Mouse (Mus musculus): ENCODE data around the gene Npc1l1. TPM values are rescaled to one million over a fixed set of nuclear protein-coding genes. Genes with fewer than 3 reads are reported as not detected.
A peak's percentile ranks its signal among the peaks of the same experiment; 100 is the strongest.
"Not testable (repeated sequence)": the region's sequence is repeated elsewhere in the genome, so short reads cannot be mapped to it uniquely, and the experiment has no call there.

Npc1l1 gene
- polyA plus RNA-seq, 1 experiment, result 0.24 TPM

- DNase-seq, result no peak
- H3K36me3 ChIP-seq (ENCODE audit: control insufficient read depth, insufficient read depth, low read length), result peaks cover 22% of the 10 kb centered on the region
- peak overlapping the region; percentile 19; the same call in 1 of the 2 replicates for H3K4me3 ChIP-seq (ENCODE audit: control insufficient read depth, insufficient read depth, low read length)
- no peak overlapping the region for H3K27ac ChIP-seq (ENCODE audit: control insufficient read depth, insufficient read depth, low read length)
- WGBS, result 84% methylated on average over 9 of the region's 9 CpGs
- TF ChIP-seq POLR2A (IDR thresholded peaks at IDR 0.05; ENCODE audit: control insufficient read depth, extremely low read depth, insufficient read depth, low read length, poor library complexity) (no peak), CTCF (IDR thresholded peaks at IDR 0.05; ENCODE audit: borderline replicate concordance, control insufficient read depth, extremely low read depth, insufficient read depth, low read length, poor library complexity) (no peak)
- H3K27me3 ChIP-seq (ENCODE audit: control insufficient read depth, insufficient read depth, low read length), result no peaks in the 10 kb centered on the region
- peaks cover 11% of the 10 kb centered on the region for H3K4me1 ChIP-seq (replicated peaks; ENCODE audit: control insufficient read depth, insufficient read depth, low read length)
Measured at GRCm38 (mm10) chr11:6266621-6267020, 36.7 kb upstream of the Npc1l1 start.

GRCm38 (mm10) chr11:6261434-6262082 is 31.6 kb upstream of the Npc1l1 start:
- H3K36me3 ChIP-seq (ENCODE audit: control insufficient read depth, insufficient read depth, low read length), result peaks cover 46% of the 10 kb centered on the region
- TF ChIP-seq POLR2A (IDR thresholded peaks at IDR 0.05; ENCODE audit: control insufficient read depth, extremely low read depth, insufficient read depth, low read length, poor library complexity) (no peak), CTCF (IDR thresholded peaks at IDR 0.05; ENCODE audit: borderline replicate concordance, control insufficient read depth, extremely low read depth, insufficient read depth, low read length, poor library complexity) (peak; percentile 79; the same call in 1 of the 2 replicates)
- peak; percentile 71 for DNase-seq
- 82% methylated on average over 10 of the region's 10 CpGs for WGBS
- no peak overlapping the region for H3K27ac ChIP-seq (ENCODE audit: control insufficient read depth, insufficient read depth, low read length)
- peaks cover 3% of the 10 kb centered on the region for H3K4me1 ChIP-seq (replicated peaks; ENCODE audit: control insufficient read depth, insufficient read depth, low read length)
- no peaks in the 10 kb centered on the region for H3K27me3 ChIP-seq (ENCODE audit: control insufficient read depth, insufficient read depth, low read length)
- H3K4me3 ChIP-seq (ENCODE audit: control insufficient read depth, insufficient read depth, low read length), result no peak overlapping the region

GRCm38 (mm10) chr11:6259413-6259812 is 29.5 kb upstream of the Npc1l1 start:
- Histone ChIP-seq H3K27me3 (ENCODE audit: control insufficient read depth, insufficient read depth, low read length) (no peaks in the 10 kb centered on the region), H3K4me3 (ENCODE audit: control insufficient read depth, insufficient read depth, low read length) (no peak overlapping the region), H3K4me1 (replicated peaks; ENCODE audit: control insufficient read depth, insufficient read depth, low read length) (no peaks in the 10 kb centered on the region), H3K27ac (ENCODE audit: control insufficient read depth, insufficient read depth, low read length) (no peak overlapping the region), H3K36me3 (ENCODE audit: control insufficient read depth, insufficient read depth, low read length) (peaks cover 35% of the 10 kb centered on the region)
- TF ChIP-seq POLR2A (IDR thresholded peaks at IDR 0.05; ENCODE audit: control insufficient read depth, extremely low read depth, insufficient read depth, low read length, poor library complexity), result no peak
- no peak for TF ChIP-seq CTCF (IDR thresholded peaks at IDR 0.05; ENCODE audit: borderline replicate concordance, control insufficient read depth, extremely low read depth, insufficient read depth, low read length, poor library complexity)
- DNase-seq, result no peak
- WGBS, result 76% methylated on average over 7 of the region's 7 CpGs

GRCm38 (mm10) chr11:6256490-6257072 is 26.6 kb upstream of the Npc1l1 start:
- H3K27me3 ChIP-seq (ENCODE audit: control insufficient read depth, insufficient read depth, low read length), result no peaks in the 10 kb centered on the region
- H3K27ac ChIP-seq (ENCODE audit: control insufficient read depth, insufficient read depth, low read length), result no peak overlapping the region
- 91% methylated on average over 6 of the region's 6 CpGs for WGBS
- TF ChIP-seq POLR2A (IDR thresholded peaks at IDR 0.05; ENCODE audit: control insufficient read depth, extremely low read depth, insufficient read depth, low read length, poor library complexity) (no peak), CTCF (IDR thresholded peaks at IDR 0.05; ENCODE audit: borderline replicate concordance, control insufficient read depth, extremely low read depth, insufficient read depth, low read length, poor library complexity) (no peak)
- DNase-seq, result no peak
- no peak overlapping the region for H3K4me3 ChIP-seq (ENCODE audit: control insufficient read depth, insufficient read depth, low read length)
- H3K36me3 ChIP-seq (ENCODE audit: control insufficient read depth, insufficient read depth, low read length), result peaks cover 24% of the 10 kb centered on the region
- no peaks in the 10 kb centered on the region for H3K4me1 ChIP-seq (replicated peaks; ENCODE audit: control insufficient read depth, insufficient read depth, low read length)

GRCm38 (mm10) chr11:6254602-6255001 is 24.7 kb upstream of the Npc1l1 start:
- H3K36me3 ChIP-seq (ENCODE audit: control insufficient read depth, insufficient read depth, low read length), result peaks cover 12% of the 10 kb centered on the region
- not testable (repeated sequence) for DNase-seq; H3K27me3 ChIP-seq (ENCODE audit: control insufficient read depth, insufficient read depth, low read length); H3K4me3 ChIP-seq (ENCODE audit: control insufficient read depth, insufficient read depth, low read length); H3K27ac ChIP-seq (ENCODE audit: control insufficient read depth, insufficient read depth, low read length); H3K4me1 ChIP-seq (replicated peaks; ENCODE audit: control insufficient read depth, insufficient read depth, low read length)
- 98% methylated on average over 2 of the region's 2 CpGs for WGBS

- no peak overlapping the region for H3K27ac ChIP-seq (ENCODE audit: control insufficient read depth, insufficient read depth, low read length)
- no peaks in the 10 kb centered on the region for H3K27me3 ChIP-seq (ENCODE audit: control insufficient read depth, insufficient read depth, low read length)
- WGBS, result 94% methylated on average over 4 of the region's 4 CpGs
- TF ChIP-seq POLR2A (IDR thresholded peaks at IDR 0.05; ENCODE audit: control insufficient read depth, extremely low read depth, insufficient read depth, low read length, poor library complexity) (no peak), CTCF (IDR thresholded peaks at IDR 0.05; ENCODE audit: borderline replicate concordance, control insufficient read depth, extremely low read depth, insufficient read depth, low read length, poor library complexity) (no peak)
- no peak overlapping the region for H3K4me3 ChIP-seq (ENCODE audit: control insufficient read depth, insufficient read depth, low read length)
- no peaks in the 10 kb centered on the region for H3K4me1 ChIP-seq (replicated peaks; ENCODE audit: control insufficient read depth, insufficient read depth, low read length)
- DNase-seq, result no peak
- no peaks in the 10 kb centered on the region for H3K36me3 ChIP-seq (ENCODE audit: control insufficient read depth, insufficient read depth, low read length)
Measured at GRCm38 (mm10) chr11:6252824-6253223, 22.9 kb upstream of the Npc1l1 start.

GRCm38 (mm10) chr11:6252248-6252647 is 22.3 kb upstream of the Npc1l1 start:
- H3K27ac ChIP-seq (ENCODE audit: control insufficient read depth, insufficient read depth, low read length), result no peak overlapping the region
- WGBS, result 97% methylated on average over 5 of the region's 5 CpGs
- DNase-seq, result no peak
- no peaks in the 10 kb centered on the region for H3K4me1 ChIP-seq (replicated peaks; ENCODE audit: control insufficient read depth, insufficient read depth, low read length)
- no peak overlapping the region for H3K4me3 ChIP-seq (ENCODE audit: control insufficient read depth, insufficient read depth, low read length)
- H3K36me3 ChIP-seq (ENCODE audit: control insufficient read depth, insufficient read depth, low read length), result no peaks in the 10 kb centered on the region
- H3K27me3 ChIP-seq (ENCODE audit: control insufficient read depth, insufficient read depth, low read length), result no peaks in the 10 kb centered on the region
- TF ChIP-seq CTCF (IDR thresholded peaks at IDR 0.05; ENCODE audit: borderline replicate concordance, control insufficient read depth, extremely low read depth, insufficient read depth, low read length, poor library complexity) (no peak), POLR2A (IDR thresholded peaks at IDR 0.05; ENCODE audit: control insufficient read depth, extremely low read depth, insufficient read depth, low read length, poor library complexity) (no peak)

All from thymus, adult 2 months (tissue).